Mouse (Mus musculus): ENCODE measurements around the gene Nkx2-2. TPM values are rescaled to one million over a fixed set of nuclear protein-coding genes. Genes with fewer than 3 reads are reported as not detected.

Gene Nkx2-2
- polyA plus RNA-seq, 1 experiment from 2014 or later, result 0.64 TPM

- no peak overlapping the region for H3K9ac ChIP-seq (ENCODE audit: low read length)
- 19% methylated on average over 25 of the region's 25 CpGs for WGBS
- H3K27ac ChIP-seq (replicated peaks), result no peak overlapping the region
- DNase-seq (ENCODE audit: low spot score), result no peak
- H3K36me3 ChIP-seq (ENCODE audit: control insufficient read depth, insufficient read depth, low read length), result no peaks in the 10 kb centered on the region
- H3K9me3 ChIP-seq (ENCODE audit: control insufficient read depth, low read length), result no peaks in the 10 kb centered on the region
- H3K4me2 ChIP-seq (replicated peaks; ENCODE audit: low read depth), result no peak overlapping the region
- no peak for ATAC-seq (ENCODE audit: low FRiP score, low TSS enrichment)
- TF ChIP-seq EP300 (optimal IDR thresholded peaks at IDR 0.05), result no peak
- no peak for TF ChIP-seq CTCF (IDR thresholded peaks at IDR 0.05; ENCODE audit: low read depth)
- no peak overlapping the region for H3K4me3 ChIP-seq (ENCODE audit: low read depth, low read length)
- no peaks in the 10 kb centered on the region for H3K4me1 ChIP-seq (replicated peaks; ENCODE audit: control insufficient read depth, insufficient read depth)
- H3K27me3 ChIP-seq (ENCODE audit: control insufficient read depth, insufficient read depth, low read length), result peaks cover 35% of the 10 kb centered on the region
Measured at GRCm38 (mm10) chr2:147182709-147183260, 11.3 kb downstream of the Nkx2-2 start.

- TF ChIP-seq CTCF (IDR thresholded peaks at IDR 0.05; ENCODE audit: low read depth), result no peak
- no peak for TF ChIP-seq EP300 (optimal IDR thresholded peaks at IDR 0.05)
- WGBS, result 30% methylated on average over 18 of the region's 18 CpGs
- Histone ChIP-seq H3K36me3 (ENCODE audit: control insufficient read depth, insufficient read depth, low read length) (no peaks in the 10 kb centered on the region), H3K27me3 (ENCODE audit: control insufficient read depth, insufficient read depth, low read length) (peaks cover 33% of the 10 kb centered on the region), H3K4me2 (replicated peaks; ENCODE audit: low read depth) (no peak overlapping the region), H3K4me1 (replicated peaks; ENCODE audit: control insufficient read depth, insufficient read depth) (no peaks in the 10 kb centered on the region), H3K9me3 (ENCODE audit: control insufficient read depth, low read length) (no peaks in the 10 kb centered on the region), H3K9ac (ENCODE audit: low read length) (no peak overlapping the region), H3K4me3 (ENCODE audit: low read depth, low read length) (no peak overlapping the region), H3K27ac (replicated peaks) (no peak overlapping the region)
- DNase-seq (ENCODE audit: low spot score) (no peak), ATAC-seq (ENCODE audit: low FRiP score, low TSS enrichment) (no peak)
Measured at GRCm38 (mm10) chr2:147181926-147182708, 11.9 kb downstream of the Nkx2-2 start.

- Histone ChIP-seq H3K4me3 (ENCODE audit: low read depth, low read length) (no peak overlapping the region), H3K9ac (ENCODE audit: low read length) (no peak overlapping the region), H3K4me1 (replicated peaks; ENCODE audit: control insufficient read depth, insufficient read depth) (no peaks in the 10 kb centered on the region), H3K27ac (replicated peaks) (no peak overlapping the region), H3K9me3 (ENCODE audit: control insufficient read depth, low read length) (no peaks in the 10 kb centered on the region), H3K36me3 (ENCODE audit: control insufficient read depth, insufficient read depth, low read length) (no peaks in the 10 kb centered on the region), H3K27me3 (ENCODE audit: control insufficient read depth, insufficient read depth, low read length) (peaks cover 30% of the 10 kb centered on the region), H3K4me2 (replicated peaks; ENCODE audit: low read depth) (no peak overlapping the region)
- 19% methylated on average over 5 of the region's 5 CpGs for WGBS
- DNase-seq (ENCODE audit: low spot score), result no peak
- ATAC-seq (ENCODE audit: low FRiP score, low TSS enrichment), result no peak
- no peak for TF ChIP-seq CTCF (IDR thresholded peaks at IDR 0.05; ENCODE audit: low read depth)
- no peak for TF ChIP-seq EP300 (optimal IDR thresholded peaks at IDR 0.05)
Measured at GRCm38 (mm10) chr2:147181304-147181665, 12.8 kb downstream of the Nkx2-2 start.

- no peak for ATAC-seq (ENCODE audit: low FRiP score, low TSS enrichment)
- H3K4me3 ChIP-seq (ENCODE audit: low read depth, low read length), result no peak overlapping the region
Measured at GRCm38 (mm10) chr2:147180649-147181303, 13.3 kb downstream of the Nkx2-2 start.

GRCm38 (mm10) chr2:147178091-147179059, 15.7 kb downstream of the Nkx2-2 start:
- ATAC-seq (ENCODE audit: low FRiP score, low TSS enrichment), result peak; percentile 72
- Histone ChIP-seq H3K9me3 (ENCODE audit: control insufficient read depth, low read length) (no peaks in the 10 kb centered on the region), H3K4me3 (ENCODE audit: low read depth, low read length) (peak overlapping the region; percentile 33), H3K36me3 (ENCODE audit: control insufficient read depth, insufficient read depth, low read length) (no peaks in the 10 kb centered on the region), H3K9ac (ENCODE audit: low read length) (no peak overlapping the region), H3K27ac (replicated peaks) (no peak overlapping the region), H3K27me3 (ENCODE audit: control insufficient read depth, insufficient read depth, low read length) (peaks cover 14% of the 10 kb centered on the region; the same call in 1 of the 2 replicates), H3K4me2 (replicated peaks; ENCODE audit: low read depth) (peak overlapping the region; percentile 50), H3K4me1 (replicated peaks; ENCODE audit: control insufficient read depth, insufficient read depth) (no peaks in the 10 kb centered on the region)
- 2% methylated on average over 39 of the region's 39 CpGs for WGBS
- peak; percentile 74 for TF ChIP-seq CTCF (IDR thresholded peaks at IDR 0.05; ENCODE audit: low read depth)
- TF ChIP-seq EP300 (optimal IDR thresholded peaks at IDR 0.05), result no peak
- peak; percentile 72 for DNase-seq (ENCODE audit: low spot score)

More at GRCm38 (mm10) chr2:147180649-147181303, 13.3 kb downstream of the Nkx2-2 start:
- DNase-seq (ENCODE audit: low spot score), result no peak
- no peaks in the 10 kb centered on the region for H3K4me1 ChIP-seq (replicated peaks; ENCODE audit: control insufficient read depth, insufficient read depth)
- H3K4me2 ChIP-seq (replicated peaks; ENCODE audit: low read depth), result no peak overlapping the region
- TF ChIP-seq EP300 (optimal IDR thresholded peaks at IDR 0.05), result no peak
- no peak for TF ChIP-seq CTCF (IDR thresholded peaks at IDR 0.05; ENCODE audit: low read depth)
- WGBS, result 14% methylated on average over 32 of the region's 32 CpGs
- H3K27ac ChIP-seq (replicated peaks), result no peak overlapping the region
- H3K9ac ChIP-seq (ENCODE audit: low read length), result no peak overlapping the region
- H3K36me3 ChIP-seq (ENCODE audit: control insufficient read depth, insufficient read depth, low read length), result no peaks in the 10 kb centered on the region
- H3K27me3 ChIP-seq (ENCODE audit: control insufficient read depth, insufficient read depth, low read length), result peaks cover 25% of the 10 kb centered on the region
- no peaks in the 10 kb centered on the region for H3K9me3 ChIP-seq (ENCODE audit: control insufficient read depth, low read length)

Data from stomach, postnatal 0 days (tissue).